Mouse (Mus musculus) cerebellum, adult 2 months (tissue): ENCODE measurements around the gene 1700086D15Rik.

Experiments used
- CTCF ChIP-seq: fragments of 200-500 bp; IDR thresholded peaks from 2 replicates; pipeline ENCODE4 v1.5.1; 2011; ENCODE audit warnings: low read depth, mild to moderate bottlenecking, control low read depth, low read length, moderate library complexity, borderline replicate concordance; ENCODE audit not compliant: insufficient read depth
- POLR2A ChIP-seq: fragments of 200-500 bp; IDR thresholded peaks from 2 replicates; pipeline ENCODE4 v1.6.1; 2011; ENCODE audit warnings: low read length, control low read depth, borderline replicate concordance; ENCODE audit not compliant: insufficient read depth

DNA sequence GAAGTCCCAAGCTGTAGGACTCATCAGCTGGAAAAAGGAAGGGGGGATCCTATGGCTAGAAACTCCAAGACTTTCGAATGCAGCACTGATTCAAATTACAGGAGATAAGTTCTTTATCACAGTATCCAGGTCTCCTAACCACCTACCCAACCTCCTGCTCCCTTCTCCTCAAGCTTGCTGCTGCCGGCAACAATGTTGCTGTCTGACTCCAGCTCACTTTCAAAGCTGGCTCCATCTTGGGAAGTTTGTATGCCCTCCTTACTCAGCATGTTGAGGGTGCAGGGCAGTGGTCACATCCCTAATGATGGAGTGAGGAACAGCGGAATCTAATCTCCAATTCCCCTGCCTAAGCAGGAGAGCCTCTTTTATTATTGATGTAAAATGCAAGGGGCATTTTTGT is 38.3 kb upstream of the 1700086D15Rik start:
- TF ChIP-seq POLR2A (no peak), CTCF (no peak)
